Mouse (Mus musculus): ENCODE measurements around the gene Pld1.

DNA sequence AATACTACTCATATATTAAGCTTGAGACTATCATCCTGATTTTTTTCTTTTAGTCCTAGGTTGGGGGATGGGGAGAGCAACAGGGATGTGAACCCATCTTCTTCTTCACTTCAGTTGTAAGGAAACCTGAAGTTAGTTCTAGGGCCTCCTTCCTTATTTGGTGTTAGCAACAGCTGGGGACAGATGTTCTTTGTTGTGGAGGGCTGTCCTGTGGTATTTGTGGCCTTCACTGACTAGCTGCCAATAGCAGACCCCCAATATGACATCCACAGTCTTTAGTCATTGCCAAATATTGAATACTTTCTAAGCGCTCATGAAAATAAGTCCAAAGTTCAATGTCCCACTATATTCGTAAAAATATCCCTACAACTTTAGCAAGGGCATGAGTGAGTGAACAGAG lies 111.0 kb downstream of the Pld1 start:
- no peak for TF ChIP-seq CTCF (IDR thresholded peaks at IDR 0.05; ENCODE audit: insufficient read depth, low read length)
- no peak for TF ChIP-seq POLR2A (IDR thresholded peaks at IDR 0.05; ENCODE audit: borderline replicate concordance, extremely low read depth, low read depth, low read length)
